Mouse (Mus musculus) heart, embryonic 13.5 days (tissue): Measurements from ENCODE around the gene Fam120a. TPM values are rescaled to one million over a fixed set of nuclear protein-coding genes. Genes with fewer than 3 reads are reported as not detected.
A peak's percentile ranks its signal among the peaks of the same experiment; 100 is the strongest.

ENCODE experiments used
- ATAC-seq: fragments of 200-750 bp; cut with Nextera tagmentation; 2 replicates; pipeline ENCODE4 v1.8.0; 2017; ENCODE audit warnings: moderate TSS enrichment; ENCODE audit not compliant: insufficient number of reproducible peaks, low FRiP score, low TSS enrichment; ENCODE audit errors: extremely low read depth
- H3K27ac ChIP-seq: fragments of 300-500 bp; sonication (generic); replicated peaks from 2 replicates; pipeline ENCODE4 v1.5.1; 2015; ENCODE audit warnings: moderate library complexity, mild to moderate bottlenecking, inconsistent platforms
- H3K27me3 ChIP-seq: fragments of 300-500 bp; sonication (generic); replicated peaks from 2 replicates; pipeline ENCODE4 v1.6.1; 2015; ENCODE audit warnings: mild to moderate bottlenecking, inconsistent platforms
- H3K36me3 ChIP-seq: fragments of 300-500 bp; sonication (generic); 2 replicates; pipeline ENCODE4 v1.6.1; 2015; ENCODE audit warnings: mild to moderate bottlenecking, inconsistent platforms
- H3K4me1 ChIP-seq: fragments of 300-500 bp; sonication (generic); 2 replicates; pipeline ENCODE4 v1.6.1; 2015; ENCODE audit warnings: inconsistent platforms
- H3K4me2 ChIP-seq: fragments of 300-500 bp; sonication (generic); 2 replicates; pipeline ENCODE4 v1.6.1; 2015; ENCODE audit warnings: inconsistent platforms, mild to moderate bottlenecking, moderate library complexity
- H3K4me3 ChIP-seq: fragments of 300-500 bp; sonication (generic); 2 replicates; pipeline ENCODE4 v1.5.1; 2015; ENCODE audit warnings: moderate library complexity, mild to moderate bottlenecking, inconsistent platforms
- H3K9ac ChIP-seq: fragments of 300-500 bp; sonication (generic); 2 replicates; pipeline ENCODE4 v1.6.1; 2015; ENCODE audit warnings: inconsistent platforms, mild to moderate bottlenecking, moderate library complexity
- H3K9me3 ChIP-seq: fragments of 300-500 bp; sonication (generic); 2 replicates; pipeline ENCODE4 v1.6.1; 2016; ENCODE audit warnings: inconsistent platforms
- WGBS: fragments of 180-500 bp; shearing (Covaris S2); methylation state at CpG from one replicate; pipeline ENCODE4 v1.1.7; 2015; ENCODE audit warnings: mixed read lengths; 5-methylcytosine and 5-hydroxymethylcytosine counted together
- polyA plus RNA-seq: library from polyadenylated mRNA; unstranded; fragments of >200 nt; fragmentation: Nextera tagmentation; extraction: Ambion mirVana; gene quantifications from 2 replicates; pipeline ENCODE4 v1.2.1, GENCODE M21; 2015

Fam120a gene
- polyA plus RNA-seq, 1 experiment from 2014 or later = 17.2 TPM

DNA sequence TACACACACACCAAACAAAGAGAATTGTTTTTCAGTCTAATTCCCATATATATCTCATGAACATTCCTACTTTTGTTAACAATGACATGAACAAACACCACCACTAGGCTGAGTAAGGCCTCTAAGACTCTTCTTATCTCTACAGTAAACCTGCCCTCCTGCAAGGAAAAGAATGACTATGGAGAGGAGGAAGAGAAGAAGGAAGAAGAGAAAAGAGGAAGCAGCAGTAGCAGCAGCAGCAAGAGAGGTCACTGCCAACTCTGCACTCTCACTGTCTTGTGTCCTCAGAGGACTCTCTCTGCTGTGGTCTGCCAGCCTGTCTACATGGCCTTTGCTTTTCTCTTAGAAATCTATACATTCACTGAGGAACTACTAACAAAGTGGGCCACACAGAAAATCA lies 36.1 kb downstream of the Fam120a start:
- H3K27me3 ChIP-seq = no peaks in the 10 kb centered on the region
- ATAC-seq = no peak
- H3K4me1 ChIP-seq = peaks cover 38% of the 10 kb centered on the region
- no peak overlapping the region for H3K4me3 ChIP-seq
- H3K36me3 ChIP-seq = peaks cover 81% of the 10 kb centered on the region
- H3K4me2 ChIP-seq = no peak overlapping the region
- no peak overlapping the region for H3K27ac ChIP-seq
- no peak overlapping the region for H3K9ac ChIP-seq
- H3K9me3 ChIP-seq = no peaks in the 10 kb centered on the region

DNA sequence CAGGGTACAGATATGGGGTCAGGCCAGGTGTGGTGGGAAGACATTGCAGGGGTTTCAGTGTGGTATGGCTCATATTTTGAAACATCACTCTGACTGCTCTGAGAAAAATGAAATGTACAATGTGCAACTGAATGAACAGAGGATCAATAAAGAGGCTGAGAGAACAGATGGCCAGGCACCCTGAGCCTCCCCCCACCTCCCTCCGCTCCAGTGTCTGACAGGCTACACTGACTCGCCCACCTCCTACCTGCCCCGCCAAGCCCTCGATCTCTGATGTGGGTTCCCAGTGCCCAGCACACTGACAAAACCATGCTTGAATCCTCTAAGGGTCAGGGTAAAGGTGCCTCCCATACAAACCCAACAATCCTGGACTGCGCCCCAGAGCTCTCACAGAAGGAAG lies 36.6 kb downstream of the Fam120a start:
- Histone ChIP-seq H3K9me3 (no peaks in the 10 kb centered on the region), H3K4me2 (no peak overlapping the region), H3K4me1 (peaks cover 42% of the 10 kb centered on the region), H3K27me3 (no peaks in the 10 kb centered on the region), H3K9ac (no peak overlapping the region), H3K27ac (no peak overlapping the region), H3K36me3 (peaks cover 81% of the 10 kb centered on the region), H3K4me3 (no peak overlapping the region)
- whole genome bisulfite sequencing = 96% methylated on average over 5 of the region's 5 CpGs
- no peak for ATAC-seq

DNA sequence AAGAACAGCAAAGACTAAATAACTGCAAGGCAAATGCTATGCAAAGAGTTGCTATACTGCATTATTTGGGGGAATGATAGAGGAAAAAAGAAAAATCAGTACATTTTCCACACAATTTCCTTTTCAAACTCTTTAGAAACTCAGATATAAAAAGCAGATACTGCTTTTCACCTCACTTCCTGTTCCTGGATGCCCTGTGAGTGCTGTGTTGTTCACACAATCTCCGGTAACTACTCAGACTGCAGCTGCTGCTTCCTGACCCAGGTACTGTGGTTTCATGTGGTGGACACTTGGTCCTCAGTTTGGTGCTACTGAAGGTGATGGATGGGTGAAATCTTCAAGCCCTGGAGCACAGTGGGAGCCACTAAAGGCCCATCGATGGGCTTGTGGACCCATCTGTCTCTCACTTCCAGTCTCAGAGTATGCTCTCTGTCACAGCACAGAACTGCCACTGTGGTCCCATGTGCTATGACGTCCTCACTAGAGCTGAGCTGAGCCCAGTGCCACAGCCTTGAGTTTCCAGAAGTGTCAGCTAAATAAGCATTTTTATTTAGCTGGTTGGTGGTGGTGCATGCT lies 38.2 kb downstream of the Fam120a start:
- H3K27me3 ChIP-seq = no peaks in the 10 kb centered on the region

DNA sequence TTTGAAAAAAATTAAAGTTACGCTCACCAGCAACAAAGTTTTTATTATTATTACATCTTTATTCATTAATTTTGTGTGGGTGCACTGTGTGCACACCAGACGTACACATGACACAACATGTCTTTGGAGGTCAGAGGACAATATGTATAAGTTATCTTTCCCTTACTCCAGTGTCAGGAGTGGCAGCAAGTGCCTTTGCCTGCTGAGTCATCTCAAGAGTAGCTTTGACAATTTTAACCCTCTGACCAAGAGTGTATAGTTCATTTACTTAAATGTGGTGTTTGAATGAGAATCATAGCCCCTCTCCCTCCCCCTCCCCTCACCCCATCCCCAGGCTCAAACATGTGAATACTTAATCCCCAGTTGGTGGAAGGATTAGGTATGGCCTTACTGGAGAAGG lies 40.2 kb downstream of the Fam120a start:
- Histone ChIP-seq H3K9ac (no peak overlapping the region), H3K4me3 (no peak overlapping the region), H3K9me3 (no peaks in the 10 kb centered on the region), H3K27me3 (no peaks in the 10 kb centered on the region), H3K4me2 (no peak overlapping the region), H3K36me3 (peaks cover 80% of the 10 kb centered on the region), H3K4me1 (peaks cover 29% of the 10 kb centered on the region), H3K27ac (no peak overlapping the region)
- ATAC-seq = no peak
- 83% methylated on average over 2 of the region's 2 CpGs for WGBS

More for the DNA sequence above, 38.2 kb downstream of the Fam120a start:
- Histone ChIP-seq H3K4me3 (no peak overlapping the region), H3K4me2 (no peak overlapping the region), H3K27ac (no peak overlapping the region), H3K9ac (no peak overlapping the region), H3K9me3 (no peaks in the 10 kb centered on the region), H3K36me3 (peaks cover 86% of the 10 kb centered on the region), H3K4me1 (peaks cover 32% of the 10 kb centered on the region)
- ATAC-seq = no peak
- WGBS = 81% methylated on average over 3 of the region's 3 CpGs

DNA sequence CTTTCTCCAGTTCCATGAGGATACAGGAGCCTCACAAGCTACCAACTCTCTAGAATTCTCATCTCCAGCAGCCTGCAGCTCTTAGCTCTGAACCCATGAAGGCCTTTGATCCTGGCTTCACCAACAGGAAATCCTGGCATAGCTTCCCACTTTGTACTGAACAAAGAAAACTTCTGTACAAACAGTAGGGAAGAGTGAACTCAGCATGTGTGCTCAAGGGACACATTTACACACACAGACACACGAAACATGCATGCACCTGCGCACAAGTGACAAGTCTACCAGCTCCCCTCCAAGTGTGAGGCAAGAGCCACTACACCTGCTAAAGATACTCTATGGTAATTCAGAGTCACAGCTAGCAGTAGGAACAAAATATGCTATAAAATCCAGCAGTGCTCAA lies 45.1 kb downstream of the Fam120a start:
- Histone ChIP-seq H3K4me2 (no peak overlapping the region), H3K27me3 (no peaks in the 10 kb centered on the region), H3K36me3 (peaks cover 74% of the 10 kb centered on the region), H3K27ac (no peak overlapping the region), H3K4me1 (peaks cover 44% of the 10 kb centered on the region), H3K9ac (peak overlapping the region; percentile 6; the same call in 1 of the 2 replicates), H3K9me3 (no peaks in the 10 kb centered on the region), H3K4me3 (no peak overlapping the region)
- WGBS = 85% methylated on average over 2 of the region's 2 CpGs
- ATAC-seq = no peak

DNA sequence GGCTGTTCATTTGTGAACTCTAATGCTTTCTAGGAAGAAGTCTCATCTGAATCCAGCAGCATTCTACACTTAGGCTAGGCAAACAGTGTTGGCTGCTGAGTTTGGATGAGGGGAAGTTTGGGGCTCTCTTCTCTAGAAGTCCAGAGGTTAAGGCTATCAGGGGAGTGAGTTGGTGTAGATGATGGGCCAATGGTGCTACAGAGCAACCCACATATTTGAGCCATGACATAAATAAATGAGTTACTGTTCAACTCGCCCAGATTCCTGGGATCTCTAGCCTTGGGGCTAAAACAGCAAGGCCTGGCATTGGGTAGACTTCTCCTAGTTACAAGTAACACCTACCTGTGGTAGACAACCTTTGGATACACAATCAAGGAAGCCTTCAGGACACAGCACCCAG lies 46.6 kb downstream of the Fam120a start:
- peaks cover 74% of the 10 kb centered on the region for H3K36me3 ChIP-seq
- H3K9ac ChIP-seq = no peak overlapping the region
- H3K27ac ChIP-seq = no peak overlapping the region
- no peak for ATAC-seq
- no peak overlapping the region for H3K4me3 ChIP-seq
- H3K4me2 ChIP-seq = no peak overlapping the region
- no peaks in the 10 kb centered on the region for H3K27me3 ChIP-seq
- 61% methylated on average over 1 of the region's 1 CpGs for WGBS
- H3K9me3 ChIP-seq = no peaks in the 10 kb centered on the region
- H3K4me1 ChIP-seq = peaks cover 41% of the 10 kb centered on the region

DNA sequence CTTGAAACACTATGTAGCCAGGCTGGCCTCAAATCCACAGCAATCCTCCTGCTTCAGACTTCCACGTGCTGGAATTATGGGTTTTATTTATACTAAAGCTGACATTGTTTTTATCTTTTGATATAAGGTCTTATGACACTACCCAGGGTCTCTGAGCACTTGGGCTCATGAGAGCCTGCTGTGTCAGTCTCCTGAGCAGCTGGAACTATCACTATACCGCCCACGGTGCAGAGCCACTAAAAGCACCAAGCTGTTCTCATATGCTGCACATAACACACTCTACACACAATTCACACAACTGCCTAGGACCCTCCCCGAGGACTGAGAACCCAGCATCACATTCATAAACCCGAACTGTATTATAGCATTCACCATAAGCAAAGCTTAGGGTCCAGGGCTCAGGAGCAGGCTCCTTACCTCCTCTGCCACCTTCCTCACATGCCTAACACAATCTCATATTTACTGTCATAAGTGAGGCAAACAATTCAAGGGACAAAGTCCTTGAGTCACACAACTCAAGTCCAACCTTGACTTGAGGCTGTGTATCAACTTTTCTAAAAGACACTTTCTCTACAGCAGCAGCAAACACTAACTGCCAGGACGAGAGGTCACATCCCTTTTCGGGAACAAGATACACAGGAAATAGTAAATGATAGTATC lies 47.9 kb downstream of the Fam120a start:
- no peaks in the 10 kb centered on the region for H3K27me3 ChIP-seq
- no peak overlapping the region for H3K4me3 ChIP-seq
- H3K9me3 ChIP-seq = no peaks in the 10 kb centered on the region
- peaks cover 81% of the 10 kb centered on the region for H3K36me3 ChIP-seq
- no peak overlapping the region for H3K4me2 ChIP-seq
- peaks cover 50% of the 10 kb centered on the region for H3K4me1 ChIP-seq
- H3K9ac ChIP-seq = no peak overlapping the region
- H3K27ac ChIP-seq = no peak overlapping the region
- no peak for ATAC-seq
- WGBS = 71% methylated on average over 7 of the region's 7 CpGs

DNA sequence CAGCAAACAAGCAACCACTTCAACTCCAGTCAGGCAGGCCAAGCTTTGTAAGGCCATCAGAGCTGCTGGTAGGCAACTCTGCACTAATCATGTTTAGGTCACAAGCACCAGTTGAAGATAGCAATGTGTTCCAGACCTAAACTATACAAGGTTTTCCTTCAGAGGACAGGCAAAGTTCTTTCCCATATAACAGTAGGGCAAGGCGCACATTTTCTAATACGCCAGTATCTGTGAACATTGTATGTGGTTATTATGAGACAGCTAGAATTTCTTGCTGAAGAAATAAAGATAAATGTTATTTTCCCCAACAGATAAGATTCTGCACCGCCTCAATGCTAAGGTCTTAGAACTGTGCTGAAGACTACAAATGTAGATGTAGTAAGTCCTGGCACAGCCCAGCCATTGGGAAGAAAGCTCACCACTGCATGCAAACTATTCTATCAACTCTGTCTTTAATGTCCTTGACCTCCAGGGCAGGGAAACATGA lies 50.7 kb downstream of the Fam120a start:
- no peak for ATAC-seq

DNA sequence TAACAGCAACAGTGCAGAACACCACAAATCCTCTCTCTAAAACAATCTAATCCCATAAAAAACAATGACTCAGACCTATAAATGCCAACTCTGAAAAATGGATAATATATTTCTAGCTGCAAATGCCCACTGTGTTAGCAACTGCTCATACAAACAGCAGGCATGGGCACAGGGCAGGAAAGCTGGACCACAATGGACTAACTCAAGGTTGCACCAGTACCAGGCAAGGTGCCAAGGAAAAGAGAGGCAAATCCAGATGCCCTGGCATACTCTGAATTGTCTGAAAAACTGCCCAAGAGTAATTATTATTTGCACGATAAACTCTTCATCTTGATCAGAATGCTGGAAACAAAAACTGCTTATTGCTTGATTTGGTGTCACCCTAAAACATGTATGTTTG lies 54.1 kb downstream of the Fam120a start:
- ATAC-seq = no peak
- Histone ChIP-seq H3K4me3 (no peak overlapping the region), H3K36me3 (peaks cover 86% of the 10 kb centered on the region), H3K9ac (no peak overlapping the region), H3K9me3 (no peaks in the 10 kb centered on the region), H3K4me1 (peaks cover 27% of the 10 kb centered on the region), H3K27me3 (no peaks in the 10 kb centered on the region), H3K27ac (no peak overlapping the region), H3K4me2 (no peak overlapping the region)
- WGBS = 88% methylated on average over 1 of the region's 1 CpGs

More for the DNA sequence above, 50.7 kb downstream of the Fam120a start:
- Histone ChIP-seq H3K9ac (no peak overlapping the region), H3K4me2 (no peak overlapping the region), H3K9me3 (no peaks in the 10 kb centered on the region), H3K4me1 (peaks cover 43% of the 10 kb centered on the region), H3K27me3 (no peaks in the 10 kb centered on the region), H3K36me3 (peaks cover 90% of the 10 kb centered on the region), H3K27ac (no peak overlapping the region), H3K4me3 (no peak overlapping the region)
- 94% methylated on average over 3 of the region's 3 CpGs for WGBS

DNA sequence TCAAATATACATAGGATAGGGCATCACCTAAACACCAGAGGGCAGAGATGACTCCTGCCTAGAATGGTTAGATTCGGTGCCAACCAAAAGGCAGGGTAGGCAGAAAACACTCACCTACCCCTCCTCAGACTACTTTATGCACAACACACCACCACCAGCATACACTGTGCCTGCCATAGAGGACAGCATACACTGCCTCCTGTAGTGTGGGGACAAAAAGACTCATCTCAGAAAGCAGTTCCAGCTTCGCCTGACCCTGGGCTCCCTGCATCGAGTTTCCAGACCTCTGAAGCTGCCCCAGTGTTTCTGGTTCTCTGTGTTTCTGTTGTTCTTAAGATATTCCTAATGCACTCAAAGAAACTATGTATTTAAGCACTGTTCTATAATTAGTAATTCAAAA lies 54.7 kb downstream of the Fam120a start:
- 88% methylated on average over 3 of the region's 3 CpGs for WGBS
- Histone ChIP-seq H3K27ac (0 out of 2 replicates have a peak overlapping the region, but pooled peaks have one; percentile 24), H3K4me2 (no peak overlapping the region), H3K9me3 (no peaks in the 10 kb centered on the region), H3K27me3 (no peaks in the 10 kb centered on the region), H3K4me1 (peaks cover 27% of the 10 kb centered on the region), H3K4me3 (no peak overlapping the region), H3K9ac (no peak overlapping the region), H3K36me3 (peaks cover 89% of the 10 kb centered on the region)
- ATAC-seq = no peak

DNA sequence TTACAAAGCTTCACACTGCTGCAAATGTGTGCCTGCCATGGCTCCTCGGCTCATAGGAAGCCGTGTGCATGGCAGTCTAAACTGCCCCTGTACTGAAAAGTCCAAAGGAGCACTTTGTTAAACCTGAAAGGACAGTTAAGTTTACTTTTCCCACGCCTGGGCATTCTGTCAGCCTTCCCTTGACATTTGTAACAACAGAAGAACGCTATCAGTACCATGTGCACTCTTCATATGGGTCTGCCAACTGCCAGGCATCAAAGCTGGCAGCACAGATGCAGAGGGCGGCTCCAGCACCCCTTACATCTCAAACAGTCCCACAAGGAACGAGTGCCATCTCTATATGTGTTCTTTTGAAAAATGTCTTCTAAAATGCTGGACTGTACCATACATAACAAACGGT lies 56.4 kb downstream of the Fam120a start:
- H3K4me3 ChIP-seq = no peak overlapping the region
- no peak overlapping the region for H3K27ac ChIP-seq
- peaks cover 17% of the 10 kb centered on the region for H3K4me1 ChIP-seq
- WGBS = 89% methylated on average over 7 of the region's 7 CpGs
- H3K9me3 ChIP-seq = no peaks in the 10 kb centered on the region
- ATAC-seq = no peak
- H3K9ac ChIP-seq = no peak overlapping the region
- H3K4me2 ChIP-seq = no peak overlapping the region
- H3K27me3 ChIP-seq = no peaks in the 10 kb centered on the region
- peaks cover 91% of the 10 kb centered on the region for H3K36me3 ChIP-seq

DNA sequence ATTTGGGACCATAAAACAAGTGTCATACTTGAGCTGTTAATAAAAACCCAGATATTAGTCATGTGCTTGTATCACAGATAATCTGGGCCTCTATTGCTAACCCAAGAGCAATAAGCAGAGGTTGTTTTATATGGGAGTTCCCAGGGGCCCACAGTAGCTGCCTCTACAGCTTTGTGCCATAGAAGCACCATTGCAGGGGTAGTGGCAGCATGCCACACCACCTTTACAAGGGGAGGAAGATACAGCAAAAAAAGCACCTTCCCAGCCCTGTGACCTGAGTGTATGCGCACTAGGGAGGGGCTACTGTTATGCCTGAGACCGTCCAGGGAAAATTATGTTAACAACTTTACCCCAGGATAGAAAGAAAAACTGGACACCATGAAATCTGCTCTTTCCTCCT lies 62.4 kb downstream of the Fam120a start:
- no peaks in the 10 kb centered on the region for H3K4me1 ChIP-seq
- no peaks in the 10 kb centered on the region for H3K9me3 ChIP-seq
- no peak overlapping the region for H3K9ac ChIP-seq
- no peak overlapping the region for H3K4me3 ChIP-seq
- H3K27me3 ChIP-seq = no peaks in the 10 kb centered on the region
- H3K36me3 ChIP-seq = peaks cover 95% of the 10 kb centered on the region
- H3K27ac ChIP-seq = no peak overlapping the region
- ATAC-seq = no peak
- WGBS = 91% methylated on average over 2 of the region's 2 CpGs
- no peak overlapping the region for H3K4me2 ChIP-seq
